Comparison of ENCODE assay signal across 8 mouse cellular contexts in genomic region chr2:92058936-92059335, GRCm38 (mm10). TPM values are rescaled to one million over a fixed set of nuclear protein-coding genes. Genes with fewer than 3 reads are reported as not detected.
DNase-seq lines count a peak whose midpoint lies in the region; ATAC-seq and TF ChIP-seq lines count a peak whose summit lies in the region.

No protein-coding gene starts in this region.

- H3K9me3 ChIP-seq in lung, postnatal 0 days (ENCODE audit: low read length): no peaks in the 10 kb centered on the region
- no peaks in the 10 kb centered on the region for H3K9me3 ChIP-seq in intestine, embryonic 16.5 days (ENCODE audit: control insufficient read depth, low read length)
- H3K9me3 ChIP-seq in neural tube, embryonic 15.5 days (replicated peaks): no peaks in the 10 kb centered on the region

- H3K27me3 ChIP-seq in lung, postnatal 0 days (replicated peaks; ENCODE audit: insufficient read depth, low read length): peaks cover 17% of the 10 kb centered on the region
- peaks cover 17% of the 10 kb centered on the region for H3K27me3 ChIP-seq in intestine, embryonic 16.5 days (replicated peaks; ENCODE audit: control insufficient read depth, insufficient read depth, low read length)
- H3K27me3 ChIP-seq in neural tube, embryonic 15.5 days (replicated peaks): peaks cover 14% of the 10 kb centered on the region; the same call in 1 of the 2 replicates

- peak overlapping the region; percentile 89 for H3K4me2 ChIP-seq in lung, postnatal 0 days (replicated peaks; ENCODE audit: low read depth, low read length)
- peak overlapping the region; percentile 100 for H3K4me2 ChIP-seq in intestine, embryonic 16.5 days (ENCODE audit: low read depth, low read length)
- H3K4me2 ChIP-seq in neural tube, embryonic 15.5 days: peak overlapping the region; percentile 87

- no peak overlapping the region for H3K27ac ChIP-seq in lung, postnatal 0 days (ENCODE audit: low read length)
- no peak overlapping the region for H3K27ac ChIP-seq in intestine, embryonic 16.5 days (ENCODE audit: low read length)
- H3K27ac ChIP-seq in neural tube, embryonic 15.5 days (replicated peaks): peak overlapping the region; percentile 90

- no peak for TF ChIP-seq EP300 in lung, postnatal 0 days (IDR thresholded peaks at IDR 0.05)

- H3K36me3 ChIP-seq in lung, postnatal 0 days (ENCODE audit: insufficient read depth, low read length): no peaks in the 10 kb centered on the region
- H3K36me3 ChIP-seq in intestine, embryonic 16.5 days (ENCODE audit: control insufficient read depth, insufficient read depth, low read length): no peaks in the 10 kb centered on the region
- H3K36me3 ChIP-seq in neural tube, embryonic 15.5 days: no peaks in the 10 kb centered on the region

- no peak overlapping the region for H3K9ac ChIP-seq in lung, postnatal 0 days (replicated peaks; ENCODE audit: low read depth)
- H3K9ac ChIP-seq in intestine, embryonic 16.5 days (ENCODE audit: low read depth, low read length): peak overlapping the region; percentile 56; the same call in 1 of the 2 replicates
- H3K9ac ChIP-seq in neural tube, embryonic 15.5 days (replicated peaks): peak overlapping the region; percentile 87

- peak overlapping the region; percentile 47 for H3K4me3 ChIP-seq in lung, postnatal 0 days (ENCODE audit: low read depth, low read length)
- peak overlapping the region; percentile 74 for H3K4me3 ChIP-seq in intestine, embryonic 16.5 days (ENCODE audit: low read length)
- peak overlapping the region; percentile 68 for H3K4me3 ChIP-seq in neural tube, embryonic 15.5 days (replicated peaks)

- peaks cover 16% of the 10 kb centered on the region for H3K4me1 ChIP-seq in lung, postnatal 0 days (ENCODE audit: insufficient read depth, low read depth, low read length)
- peaks cover 22% of the 10 kb centered on the region for H3K4me1 ChIP-seq in intestine, embryonic 16.5 days (ENCODE audit: control insufficient read depth, insufficient read depth, low read length)
- H3K4me1 ChIP-seq in neural tube, embryonic 15.5 days: peaks cover 28% of the 10 kb centered on the region

- DNase-seq in CD4-positive, CD25-positive, alpha-beta regulatory T cell, adult 2 months (ENCODE audit: low read depth, low spot score): peak; percentile 16
- DNase-seq in lung, postnatal 0 days (ENCODE audit: low spot score): no peak
- no peak for DNase-seq in lung, postnatal 10 days
- DNase-seq in gastrocnemius, postnatal 10 days: no peak
- no peak for DNase-seq in adrenal gland, adult (ENCODE audit: inconsistent age in 2 of 2, low spot score in 1 of 2)

- no peak for ATAC-seq in CD4-positive, CD25-positive, alpha-beta regulatory T cell, adult 4 months
- ATAC-seq in lung, postnatal 0 days: no peak
- ATAC-seq in intestine, embryonic 16.5 days: no peak
- peak; percentile 12; the same call in 1 of the 2 replicates for ATAC-seq in neural tube, embryonic 15.5 days (ENCODE audit: low FRiP score)

- no peak for TF ChIP-seq CTCF in lung, postnatal 0 days (IDR thresholded peaks at IDR 0.05)

- 4% methylated on average over 11 of the region's 11 CpGs for WGBS in lung, postnatal 0 days
- 3% methylated on average over 11 of the region's 11 CpGs for WGBS in intestine, embryonic 16.5 days
- WGBS in neural tube, embryonic 15.5 days: 1% methylated on average over 11 of the region's 11 CpGs

RNA-seq across cellular contexts. Expression of gene Phf21a, which starts 34.0 kb away (rescaled TPM):
- polyA plus RNA-seq in CD4-positive, CD25-positive, alpha-beta regulatory T cell, adult 4 months (2017; shearing (Covaris generic)): 10 to 100 TPM; 76.1 to 88.7 TPM
- polyA plus RNA-seq in lung, postnatal 0 days (2015; fragmentation: Nextera tagmentation; extraction: Ambion mirVana): 12.9 and 13.6 TPM in 2 replicates
- polyA plus RNA-seq in intestine, embryonic 16.5 days (2015; fragmentation: Nextera tagmentation; extraction: Ambion mirVana): 14.9 and 17.9 TPM in 2 replicates
- polyA plus RNA-seq in neural tube, embryonic 15.5 days (2015; fragmentation: Nextera tagmentation; extraction: Ambion mirVana): 27.8 and 35.4 TPM in 2 replicates
- 10 to 100 TPM; 27.1 to 44.4 TPM for total RNA-seq in gastrocnemius, postnatal 10 days (2021)

RNA-seq across cellular contexts. Expression of gene Creb3l1, which starts 34.6 kb away (rescaled TPM):
- polyA plus RNA-seq in CD4-positive, CD25-positive, alpha-beta regulatory T cell, adult 4 months (2017; shearing (Covaris generic)): 1 to 10 TPM in 1 of 2 experiments, under 1 TPM in 1; 0.77 to 1.2 TPM
- 7.0 and 8.1 TPM in 2 replicates for polyA plus RNA-seq in lung, postnatal 0 days (2015; fragmentation: Nextera tagmentation; extraction: Ambion mirVana)
- polyA plus RNA-seq in intestine, embryonic 16.5 days (2015; fragmentation: Nextera tagmentation; extraction: Ambion mirVana): 16.6 and 17.6 TPM in 2 replicates
- polyA plus RNA-seq in neural tube, embryonic 15.5 days (2015; fragmentation: Nextera tagmentation; extraction: Ambion mirVana): 3.4 and 5.2 TPM in 2 replicates
- total RNA-seq in gastrocnemius, postnatal 10 days (2021): 10 to 100 TPM; 29.2 to 44.6 TPM
